ENCODE assay signal across 8 mouse cellular contexts in genomic region chr6:31398431-31399205, GRCm38 (mm10). TPM values are rescaled to one million over a fixed set of nuclear protein-coding genes. Genes with fewer than 3 reads are reported as not detected.
DNase-seq lines count a peak whose midpoint lies in the region; ATAC-seq and TF ChIP-seq lines count a peak whose summit lies in the region.

Gene Mkln1 (plus strand): TSS chr6:31398735.

- H3K36me3 ChIP-seq in forebrain, embryonic 10.5 days (replicated peaks): no peaks in the 10 kb centered on the region
- no peaks in the 10 kb centered on the region for H3K36me3 ChIP-seq in heart, embryonic 15.5 days
- no peaks in the 10 kb centered on the region for H3K36me3 ChIP-seq in liver, embryonic 14.5 days (replicated peaks; ENCODE audit: control insufficient read depth, insufficient read depth, low read depth)
- no peaks in the 10 kb centered on the region for H3K36me3 ChIP-seq in neural tube, embryonic 11.5 days (ENCODE audit: control insufficient read depth, insufficient read depth, low read length)
- H3K36me3 ChIP-seq in stomach, postnatal 0 days (ENCODE audit: control insufficient read depth, insufficient read depth, low read length): no peaks in the 10 kb centered on the region

- no peak; the same call in 1 of the 2 replicates for TF ChIP-seq EP300 in liver, embryonic 14.5 days (IDR thresholded peaks at IDR 0.05; ENCODE audit: low read depth)
- no peak for TF ChIP-seq EP300 in stomach, postnatal 0 days (optimal IDR thresholded peaks at IDR 0.05)

- H3K4me3 ChIP-seq in forebrain, embryonic 10.5 days: peak within 1 kb of the TSS; percentile 84
- peak within 1 kb of the TSS; percentile 92 for H3K4me3 ChIP-seq in heart, embryonic 15.5 days
- peak within 1 kb of the TSS; percentile 74 to 98 for H3K4me3 ChIP-seq in liver, embryonic 14.5 days (ENCODE audit: insufficient read depth in 1 of 2, low read depth in 2 of 2, low read length in 2 of 2)
- H3K4me3 ChIP-seq in neural tube, embryonic 11.5 days (ENCODE audit: low read depth, low read length): peak within 1 kb of the TSS; percentile 97
- H3K4me3 ChIP-seq in stomach, postnatal 0 days (ENCODE audit: low read depth, low read length): peak within 1 kb of the TSS; percentile 99

- WGBS in forebrain, embryonic 10.5 days: under 1% methylated on average over 65 of the region's 65 CpGs
- WGBS in heart, embryonic 15.5 days: under 1% methylated on average over 65 of the region's 65 CpGs
- WGBS in liver, embryonic 14.5 days (ENCODE audit: insufficient replicate concordance): under 1% methylated on average over 65 of the region's 65 CpGs
- 1% methylated on average over 60 of the region's 65 CpGs for WGBS in neural tube, embryonic 11.5 days
- WGBS in stomach, postnatal 0 days: under 1% methylated on average over 58 of the region's 65 CpGs

- peak within 1 kb of the TSS; percentile 99 for H3K9ac ChIP-seq in heart, embryonic 15.5 days
- H3K9ac ChIP-seq in liver, embryonic 14.5 days (replicated peaks): peak within 1 kb of the TSS; percentile 83
- peak within 1 kb of the TSS; percentile 98 for H3K9ac ChIP-seq in neural tube, embryonic 11.5 days (ENCODE audit: low read length)
- peak within 1 kb of the TSS; percentile 99 for H3K9ac ChIP-seq in stomach, postnatal 0 days (ENCODE audit: low read length)

- H3K9me3 ChIP-seq in forebrain, embryonic 10.5 days: no peaks in the 10 kb centered on the region
- H3K9me3 ChIP-seq in heart, embryonic 15.5 days (replicated peaks): no peaks in the 10 kb centered on the region
- no peaks in the 10 kb centered on the region for H3K9me3 ChIP-seq in liver, embryonic 14.5 days (ENCODE audit: control insufficient read depth, low read length)
- H3K9me3 ChIP-seq in neural tube, embryonic 11.5 days (ENCODE audit: control insufficient read depth, low read length): no peaks in the 10 kb centered on the region
- no peaks in the 10 kb centered on the region for H3K9me3 ChIP-seq in stomach, postnatal 0 days (ENCODE audit: control insufficient read depth, low read length)

- peaks cover 38% of the 10 kb centered on the region for H3K4me1 ChIP-seq in forebrain, embryonic 10.5 days
- H3K4me1 ChIP-seq in heart, embryonic 15.5 days (replicated peaks): peaks cover 29% of the 10 kb centered on the region
- H3K4me1 ChIP-seq in liver, embryonic 14.5 days (replicated peaks; ENCODE audit: control insufficient read depth in 2 of 2, insufficient read depth in 2 of 2, low read length in 1 of 2): peaks cover 30 to 36% of the 10 kb centered on the region in 2 experiments
- peaks cover 6% of the 10 kb centered on the region; the same call in 1 of the 2 replicates for H3K4me1 ChIP-seq in neural tube, embryonic 11.5 days (ENCODE audit: control insufficient read depth, insufficient read depth, low read length)
- 0 out of 2 replicates have a peak, but pooled peaks cover 2% of the 10 kb centered on the region for H3K4me1 ChIP-seq in stomach, postnatal 0 days (replicated peaks; ENCODE audit: control insufficient read depth, insufficient read depth)

- TF ChIP-seq CTCF in liver, embryonic 14.5 days (IDR thresholded peaks at IDR 0.05; ENCODE audit: low read depth): no peak
- peak; percentile 16; the same call in 1 of the 2 replicates for TF ChIP-seq CTCF in stomach, postnatal 0 days (IDR thresholded peaks at IDR 0.05; ENCODE audit: low read depth)

- no peaks in the 10 kb centered on the region for H3K27me3 ChIP-seq in forebrain, embryonic 10.5 days (ENCODE audit: poor library complexity, severe bottlenecking)
- no peaks in the 10 kb centered on the region for H3K27me3 ChIP-seq in heart, embryonic 15.5 days
- no peaks in the 10 kb centered on the region for H3K27me3 ChIP-seq in liver, embryonic 14.5 days (ENCODE audit: control insufficient read depth, insufficient read depth, low read length)
- H3K27me3 ChIP-seq in neural tube, embryonic 11.5 days (ENCODE audit: control insufficient read depth, insufficient read depth, low read length): no peaks in the 10 kb centered on the region
- no peaks in the 10 kb centered on the region for H3K27me3 ChIP-seq in stomach, postnatal 0 days (ENCODE audit: control insufficient read depth, insufficient read depth, low read length)

- peak within 1 kb of the TSS; percentile 97 for H3K27ac ChIP-seq in forebrain, embryonic 10.5 days
- peak within 1 kb of the TSS; percentile 96 for H3K27ac ChIP-seq in heart, embryonic 15.5 days
- H3K27ac ChIP-seq in liver, embryonic 14.5 days: peak within 1 kb of the TSS; percentile 59
- H3K27ac ChIP-seq in neural tube, embryonic 11.5 days (ENCODE audit: low read depth, low read length): peak within 1 kb of the TSS; percentile 89
- H3K27ac ChIP-seq in stomach, postnatal 0 days (replicated peaks): peak within 1 kb of the TSS; percentile 96

- H3K4me2 ChIP-seq in heart, embryonic 15.5 days: peak within 1 kb of the TSS; percentile 84
- peak within 1 kb of the TSS; percentile 93 for H3K4me2 ChIP-seq in liver, embryonic 14.5 days (ENCODE audit: low read depth)
- H3K4me2 ChIP-seq in neural tube, embryonic 11.5 days (ENCODE audit: low read depth): peak within 1 kb of the TSS; percentile 79
- H3K4me2 ChIP-seq in stomach, postnatal 0 days (replicated peaks; ENCODE audit: low read depth): peak within 1 kb of the TSS; percentile 78

- peak; percentile 98 for ATAC-seq in heart, embryonic 15.5 days (replicated peaks; ENCODE audit: insufficient number of reproducible peaks, insufficient read depth, low FRiP score, low read depth)
- ATAC-seq in liver, embryonic 14.5 days (ENCODE audit: insufficient read depth): peak; percentile 96
- peak; percentile 97 for ATAC-seq in neural tube, embryonic 11.5 days (ENCODE audit: insufficient read depth, low FRiP score, low TSS enrichment)
- ATAC-seq in stomach, postnatal 0 days (ENCODE audit: low FRiP score, low TSS enrichment): peak; percentile 97

- peak; percentile 89 for DNase-seq in CD4-positive, CD25-positive, alpha-beta regulatory T cell, adult 2 months (ENCODE audit: low read depth, low spot score)
- DNase-seq in c-Kit-negative CD71-positive TER-119-positive erythroid progenitor cells, embryonic 14.5 days (ENCODE audit: low read depth, low spot score): peak; percentile 76
- DNase-seq in forebrain, embryonic 10.5 days (ENCODE audit: extremely low spot score, low spot score): peak; percentile 86
- DNase-seq in kidney, postnatal 25 days: peak; percentile 91 to 96
- DNase-seq in liver, embryonic 14.5 days (ENCODE audit: low read depth in 3 of 3, low spot score in 3 of 3): peak; percentile 69 to 74 (median 71)
- peak; percentile 91 for DNase-seq in neural tube, embryonic 11.5 days (ENCODE audit: low spot score)
- peak; percentile 92 for DNase-seq in stomach, postnatal 0 days (ENCODE audit: low spot score)

RNA-seq across cellular contexts. Expression of gene Mkln1, which starts in this region (rescaled TPM):
- polyA plus RNA-seq in forebrain, embryonic 10.5 days (2016; fragmentation: Nextera tagmentation; extraction: Ambion mirVana): 207 TPM in 2 replicates
- 190 and 194 TPM in 2 replicates for polyA plus RNA-seq in heart, embryonic 15.5 days (2015; fragmentation: Nextera tagmentation; extraction: Ambion mirVana)
- polyA plus RNA-seq in liver, embryonic 14.5 days (2012; rRNA removed): 21.3 and 39.4 TPM in 2 replicates
- polyA plus RNA-seq in liver, embryonic 14.5 days (2014; fragmentation: Nextera tagmentation; extraction: Ambion mirVana): 133 and 138 TPM in 2 replicates
- 208 and 230 TPM in 2 replicates for polyA plus RNA-seq in neural tube, embryonic 11.5 days (2014; fragmentation: Nextera tagmentation; extraction: Ambion mirVana)
- 108 and 116 TPM in 2 replicates for polyA plus RNA-seq in stomach, postnatal 0 days (2015; fragmentation: Nextera tagmentation; extraction: Ambion mirVana)

Comparison
In these comparisons a context has a peak if more than half of its experiments do, and no peak if none do; other contexts are left out.
1. Peak in every context shown above with its lines: DNase-seq, ATAC-seq, H3K4me3 ChIP-seq and H3K27ac ChIP-seq.